Mouse (Mus musculus): ENCODE results near the gene Plk1.

Gene Plk1

DNA sequence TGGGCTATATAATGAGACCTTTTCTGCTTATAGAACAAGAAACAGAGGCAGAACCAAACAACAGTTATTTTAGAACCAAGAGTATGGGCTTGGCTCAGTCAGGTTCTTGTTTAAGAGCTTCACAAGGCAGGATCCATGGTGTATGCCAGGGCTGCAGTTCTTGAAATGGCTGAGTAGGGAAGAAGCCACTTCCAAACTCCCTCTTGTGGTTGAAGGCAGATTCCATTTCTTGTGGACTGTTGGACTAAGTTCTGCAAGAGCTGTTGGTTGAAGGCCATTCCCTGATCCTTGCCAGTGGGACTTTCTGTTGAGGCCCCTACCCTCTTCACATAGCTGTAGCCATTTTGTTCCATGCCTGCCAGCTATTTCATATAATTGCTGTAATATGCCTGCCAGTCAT is 34.7 kb downstream of the Plk1 start:
- no peak for DNase-seq (ENCODE audit: low spot score in 2 of 2)

DNA sequence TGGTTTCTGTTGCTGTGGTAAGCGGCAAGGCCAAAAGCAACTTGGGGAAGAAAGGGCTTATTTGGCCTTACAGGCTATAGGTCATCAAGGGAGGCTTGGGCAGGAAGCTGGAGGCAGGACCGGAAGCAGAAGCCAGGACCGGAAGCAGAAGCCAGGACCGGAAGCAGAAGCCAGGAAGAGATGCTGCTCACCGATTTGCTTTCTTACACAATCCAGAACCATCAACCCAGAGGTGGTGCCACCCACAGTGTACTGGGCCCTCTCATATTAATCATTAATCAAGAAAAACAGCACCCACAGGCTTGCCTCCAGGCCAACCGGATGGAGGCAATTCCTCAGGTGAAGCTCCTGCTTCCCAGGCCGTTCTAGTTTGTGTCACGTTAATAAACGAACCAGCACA is 37.5 kb downstream of the Plk1 start:
- DNase-seq (ENCODE audit: low spot score in 2 of 2) = no peak

DNA sequence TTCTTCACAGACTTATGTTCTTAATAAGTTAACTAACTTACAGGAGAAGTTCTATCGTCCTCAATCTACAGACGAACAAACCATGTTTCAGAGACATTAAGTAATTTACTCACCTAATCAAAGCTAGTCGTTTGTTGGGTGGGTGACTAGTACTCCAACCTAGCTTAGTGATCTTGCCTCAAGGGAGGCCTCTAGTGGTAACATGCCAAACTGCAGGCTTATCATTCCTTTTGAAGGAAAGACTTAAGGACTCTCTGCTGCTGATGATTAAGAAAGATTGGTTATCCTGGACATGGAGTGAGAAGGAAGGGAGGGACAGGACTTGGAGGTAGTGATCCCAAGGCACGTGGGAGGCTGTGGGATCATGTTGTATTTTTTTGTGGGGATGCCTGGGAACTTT is 38.1 kb downstream of the Plk1 start:
- DNase-seq (ENCODE audit: low spot score in 2 of 2) = peak; percentile 9 to 42

DNA sequence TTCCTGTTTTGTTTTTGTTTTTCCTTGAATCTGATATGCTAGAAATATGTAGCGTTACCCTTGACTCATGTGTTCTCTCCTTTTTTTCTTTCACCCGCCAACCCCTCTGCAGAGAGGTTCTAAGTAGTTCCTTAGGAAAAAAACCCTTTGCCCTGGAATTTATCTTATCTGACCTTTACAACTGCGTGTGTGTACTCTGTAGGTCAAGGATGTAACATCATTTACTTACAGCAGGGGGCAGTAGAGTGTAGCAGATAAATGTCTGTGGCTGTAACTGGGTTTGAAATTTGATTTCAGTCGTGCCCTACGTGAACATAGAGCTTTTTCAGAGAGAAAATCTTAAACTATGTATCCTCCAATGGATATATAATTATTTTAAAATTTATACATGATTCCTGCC is 40.1 kb downstream of the Plk1 start:
- DNase-seq (ENCODE audit: low spot score in 2 of 2) = no peak

DNA sequence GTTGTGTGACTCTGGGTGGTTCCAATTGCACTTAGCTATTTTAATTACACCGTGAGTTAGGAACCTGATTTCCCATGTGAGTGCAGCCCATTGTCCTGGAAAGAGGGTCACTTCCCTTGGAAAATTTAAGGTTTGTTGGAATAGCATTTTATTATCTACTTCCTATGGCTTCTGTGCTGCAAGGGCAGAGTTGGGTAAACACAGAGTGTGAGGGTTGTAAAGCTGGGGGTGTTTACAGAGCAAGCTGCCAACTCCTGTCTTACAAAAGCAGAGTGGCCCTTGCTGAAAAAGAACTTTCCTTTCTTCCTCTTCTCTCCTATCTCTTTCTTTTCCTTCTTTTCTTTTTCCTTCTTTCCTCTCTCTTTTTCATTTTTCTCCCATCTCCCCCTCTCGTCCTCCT is 44.7 kb downstream of the Plk1 start:
- no peak for DNase-seq (ENCODE audit: low spot score in 2 of 2)

DNA sequence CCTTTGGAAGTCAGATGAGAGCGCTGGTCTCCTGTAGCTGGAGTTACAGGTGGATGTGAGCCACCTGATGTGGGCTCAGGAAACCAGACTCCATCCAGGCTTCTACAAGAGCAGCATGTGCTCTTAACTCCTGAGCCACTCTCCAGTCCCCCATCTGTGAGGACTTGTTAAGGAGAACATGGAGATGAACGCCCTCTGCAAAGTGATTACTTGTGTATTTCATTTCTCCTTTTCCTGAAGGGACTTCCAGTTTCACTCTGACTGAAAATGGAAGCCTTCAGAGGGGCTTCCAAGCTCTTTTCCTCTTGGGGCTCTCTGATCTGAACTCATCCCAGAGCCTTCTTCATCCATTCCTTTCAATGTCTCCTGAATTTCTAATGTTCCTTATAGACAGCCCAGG is 46.9 kb downstream of the Plk1 start:
- no peak for DNase-seq (ENCODE audit: low spot score in 2 of 2)

DNA sequence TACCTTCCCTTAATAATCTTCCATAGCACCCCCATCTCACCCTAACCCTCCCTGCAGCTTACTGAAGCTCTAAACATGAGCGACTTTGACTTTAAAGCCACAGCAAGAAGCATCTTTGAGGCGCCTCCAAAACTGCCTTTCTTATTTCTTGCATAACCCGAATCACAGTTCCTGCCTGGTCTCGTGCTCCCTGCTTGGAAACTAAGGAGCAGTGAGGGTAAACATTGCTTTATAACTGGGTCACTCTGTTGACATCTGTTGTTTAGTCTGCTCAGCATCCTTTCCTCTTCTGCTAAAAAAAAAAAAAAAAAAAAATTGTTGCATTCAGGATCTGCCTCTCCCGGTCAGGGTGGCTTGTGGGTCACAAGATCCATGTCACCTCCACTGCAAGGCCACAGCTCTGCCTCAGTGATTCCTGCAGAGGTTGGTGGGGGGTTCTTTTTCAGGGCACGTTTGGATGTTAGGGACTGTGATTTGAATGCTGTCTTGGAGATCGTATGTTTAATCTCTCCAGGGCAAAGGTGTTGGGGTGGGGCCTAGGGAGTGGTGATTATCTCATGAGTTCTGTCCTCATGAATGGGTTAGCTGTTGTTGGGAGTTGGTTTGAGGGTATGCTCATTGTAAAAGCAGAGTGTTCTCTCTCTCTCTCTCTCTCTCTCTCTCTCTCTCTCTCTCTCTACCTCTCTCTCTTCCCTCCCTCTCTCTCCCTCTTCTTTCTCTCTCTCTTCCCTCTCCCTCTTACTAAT is 49.2 kb downstream of the Plk1 start:
- DNase-seq (ENCODE audit: low spot score in 2 of 2) = no peak

DNA sequence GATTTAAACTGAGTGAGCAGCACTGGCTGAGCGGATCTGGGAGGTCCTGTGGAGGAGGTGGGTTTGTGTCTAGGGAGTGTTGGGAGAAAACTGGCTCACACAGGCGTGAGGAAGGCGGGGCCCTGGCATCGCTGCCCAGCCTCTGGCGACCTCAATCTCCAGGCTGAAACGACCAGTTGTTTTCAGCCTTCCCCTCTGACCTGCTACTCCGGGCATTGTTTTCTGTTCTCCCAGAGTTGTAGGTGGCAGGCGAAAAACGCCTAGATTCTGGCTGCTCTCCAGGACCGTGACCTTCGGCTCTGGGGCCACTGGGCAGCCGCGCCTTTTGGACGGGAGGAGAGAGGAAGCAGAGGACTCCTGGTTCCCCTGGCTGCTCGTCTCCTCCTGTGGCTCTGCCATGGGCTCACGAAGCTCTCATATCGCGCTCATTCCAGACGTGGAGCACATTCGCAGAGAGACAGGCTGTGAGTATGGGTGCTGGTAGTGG is 60.1 kb downstream of the Plk1 start, which contains the start of gene Chp2:
Gene Chp2, plus strand, starts transcription at position 182 of the 487 bp plus-strand sequence.
- DNase-seq (ENCODE audit: low spot score in 2 of 2) = peak in 1 of 2 experiments; percentile 12
